Mouse (Mus musculus) C2C12 (cell line): Measurements from ENCODE around the gene Sh3bp1. TPM values are rescaled to one million over a fixed set of nuclear protein-coding genes. Genes with fewer than 3 reads are reported as not detected.

Experiments used
- H3K27me3 ChIP-seq: one replicate; pipeline ENCODE4 v1.6.1; 2011; ENCODE audit not compliant: control insufficient read depth, insufficient read depth, insufficient read length
- H3K36me3 ChIP-seq: one replicate; pipeline ENCODE4 v1.6.1; 2011; ENCODE audit not compliant: control insufficient read depth, insufficient read depth
- H3K4me3 ChIP-seq: one replicate; pipeline ENCODE4 v1.5.1; 2011; ENCODE audit warnings: mild to moderate bottlenecking, control low read depth; ENCODE audit not compliant: poor library complexity, insufficient read depth, severe bottlenecking
- H3K79me2 ChIP-seq: one replicate; pipeline ENCODE4 v1.6.1; 2011; ENCODE audit not compliant: control insufficient read depth, insufficient read depth
- H3K79me3 ChIP-seq: one replicate; pipeline ENCODE4 v1.6.1; 2011; ENCODE audit warnings: low read depth, control low read depth
- H3ac ChIP-seq: one replicate; pipeline ENCODE3; 2011; ENCODE audit warnings: low read depth; ENCODE audit not compliant: control insufficient read depth, insufficient read length
- CEBPB ChIP-seq: IDR thresholded peaks from one replicate; pipeline ENCODE4 v1.6.1; 2011; ENCODE audit warnings: low read depth, mild to moderate bottlenecking, control low read depth, moderate library complexity
- CTCF ChIP-seq: IDR thresholded peaks from one replicate; pipeline ENCODE4 v1.5.1; 2011; ENCODE audit not compliant: control insufficient read depth, insufficient read depth, insufficient read length
- FOSL1 ChIP-seq: IDR thresholded peaks from one replicate; pipeline ENCODE4 v1.8.0; 2011; ENCODE audit warnings: mild to moderate bottlenecking, low read length; ENCODE audit not compliant: poor library complexity, insufficient read depth, severe bottlenecking
- MAX ChIP-seq: IDR thresholded peaks from one replicate; pipeline ENCODE4 v1.6.1; 2011; ENCODE audit warnings: mild to moderate bottlenecking, control low read depth
- MYOD1 ChIP-seq: IDR thresholded peaks from one replicate; pipeline ENCODE4 v1.6.1; 2011; ENCODE audit warnings: low read depth; ENCODE audit not compliant: control insufficient read depth, insufficient read length
- MYOG ChIP-seq: IDR thresholded peaks from one replicate; pipeline ENCODE4 v1.6.1; 2011; ENCODE audit not compliant: control insufficient read depth, insufficient read length; ENCODE audit errors: extremely low read depth
- USF1 ChIP-seq: IDR thresholded peaks from one replicate; pipeline ENCODE4 v1.6.1; 2011; ENCODE audit warnings: low read depth, mild to moderate bottlenecking, control low read depth, moderate library complexity
- microRNA-seq: library from miRNA; unstranded; fragments of <30 nt; microRNA quantifications from one replicate; pipeline ENCODE4, GENCODE M21; 2019; ENCODE audit warnings: borderline microRNAs expressed
- polyA plus RNA-seq: library from polyadenylated mRNA; unstranded; fragments of >200 nt; fragmentation: generic; extraction: Trizol; gene quantifications from one replicate; pipeline ENCODE4 v1.2.1, GENCODE M21; 2012; ENCODE audit warnings: missing spikeins

Sh3bp1 gene
- polyA plus RNA-seq, 1 experiment = 23.4 TPM

- H3K4me3 ChIP-seq = no peak overlapping the region
- no peaks in the 10 kb centered on the region for H3K36me3 ChIP-seq
- H3K79me2 ChIP-seq = no peaks in the 10 kb centered on the region
- no peaks in the 10 kb centered on the region for H3K27me3 ChIP-seq
- no peak overlapping the region for H3ac ChIP-seq
- TF ChIP-seq CEBPB = no peak
- H3K79me3 ChIP-seq = no peaks in the 10 kb centered on the region
Measured at GRCm38 (mm10) chr15:78955663-78956062, 56.1 kb downstream of the Sh3bp1 start.

GRCm38 (mm10) chr15:78956351-78956750 lies 56.8 kb downstream of the Sh3bp1 start:
- Histone ChIP-seq H3K79me2 (no peaks in the 10 kb centered on the region), H3K4me3 (no peak overlapping the region), H3K27me3 (no peaks in the 10 kb centered on the region), H3ac (no peak overlapping the region), H3K36me3 (no peaks in the 10 kb centered on the region), H3K79me3 (no peaks in the 10 kb centered on the region)
- TF ChIP-seq MAX (no peak), CEBPB (no peak), USF1 (no peak), MYOD1 (no peak), MYOG (no peak), CTCF (no peak), FOSL1 (no peak)

GRCm38 (mm10) chr15:78957021-78957420 lies 57.5 kb downstream of the Sh3bp1 start:
- no peaks in the 10 kb centered on the region for H3K79me3 ChIP-seq
- no peak overlapping the region for H3K4me3 ChIP-seq
- H3ac ChIP-seq = no peak overlapping the region
- no peaks in the 10 kb centered on the region for H3K79me2 ChIP-seq
- TF ChIP-seq FOSL1 (no peak), CTCF (no peak), MAX (no peak), CEBPB (no peak), MYOD1 (no peak), MYOG (no peak), USF1 (no peak)
- no peaks in the 10 kb centered on the region for H3K36me3 ChIP-seq
- no peaks in the 10 kb centered on the region for H3K27me3 ChIP-seq

DNA sequence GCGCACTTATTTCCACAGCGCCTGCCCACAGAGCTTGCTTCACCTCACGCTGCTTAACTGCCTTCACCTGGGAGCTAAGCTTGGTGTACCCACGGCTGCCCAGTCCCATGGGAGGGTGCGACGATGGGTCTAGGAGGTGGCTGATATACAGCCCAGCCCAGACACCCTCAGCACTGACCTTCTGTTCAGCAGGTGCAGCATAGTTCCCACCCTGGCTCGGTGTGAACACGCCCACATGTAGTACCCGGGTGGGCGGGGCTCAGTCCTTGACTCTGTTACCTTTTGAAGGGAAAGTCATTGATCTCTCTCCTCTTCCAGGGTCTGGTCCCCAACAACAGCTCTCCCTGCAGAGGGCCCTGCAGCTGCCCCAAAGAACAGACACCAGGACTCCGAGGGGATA lies 60.0 kb downstream of the Sh3bp1 start:
- peaks cover 1% of the 10 kb centered on the region for H3K27me3 ChIP-seq
- no peaks in the 10 kb centered on the region for H3K79me2 ChIP-seq
- H3K36me3 ChIP-seq = no peaks in the 10 kb centered on the region
- H3ac ChIP-seq = no peak overlapping the region
- no peaks in the 10 kb centered on the region for H3K79me3 ChIP-seq
- no peak overlapping the region for H3K4me3 ChIP-seq
- no peak for TF ChIP-seq MYOG
- TF ChIP-seq CEBPB = no peak
- TF ChIP-seq FOSL1 = no peak
- no peak for TF ChIP-seq USF1

DNA sequence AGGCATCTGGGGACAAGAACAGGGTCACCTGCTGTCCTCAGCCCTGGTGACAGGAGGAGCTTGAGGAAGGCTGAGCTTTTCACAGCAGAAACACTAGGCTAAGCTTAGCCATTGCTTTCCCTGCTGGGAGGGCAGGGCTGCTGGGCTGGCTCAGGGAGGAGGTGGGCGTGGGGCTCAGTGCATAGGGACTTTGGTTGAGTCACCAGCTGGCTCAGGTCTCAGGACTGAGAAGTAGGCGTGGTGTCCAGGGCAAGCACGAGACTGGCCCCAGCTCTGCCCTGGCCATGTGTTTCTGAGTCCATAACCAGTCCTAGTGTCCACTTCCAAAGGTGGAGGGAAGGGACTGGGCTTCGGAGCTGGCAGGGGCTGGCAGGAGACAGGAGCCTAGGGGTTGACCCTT lies 60.5 kb downstream of the Sh3bp1 start:
- H3K79me2 ChIP-seq = no peaks in the 10 kb centered on the region
- peak overlapping the region; percentile 8 for H3ac ChIP-seq
- H3K79me3 ChIP-seq = no peaks in the 10 kb centered on the region
- peaks cover 7% of the 10 kb centered on the region for H3K27me3 ChIP-seq
- no peaks in the 10 kb centered on the region for H3K36me3 ChIP-seq
- H3K4me3 ChIP-seq = no peak overlapping the region
- TF ChIP-seq MYOD1 (no peak), MAX (peak; percentile 86), CEBPB (no peak)

Small RNA genes lying within 50 kb of the gene (microRNA-seq; reads per million reads assigned to microRNA genes)
- 0.24 reads per million for gene Mir6955

Other genes starting within 250 kb of the Sh3bp1 start
- gene Elfn2, start 181.0 kb upstream of the Sh3bp1 start, polyA plus RNA-seq = not detected
- not detected for gene Mfng, start 126.3 kb upstream of the Sh3bp1 start, polyA plus RNA-seq
- gene Card10, start 96.7 kb upstream of the Sh3bp1 start, polyA plus RNA-seq = 0.73 TPM
- gene Cdc42ep1, start 57.1 kb upstream of the Sh3bp1 start, polyA plus RNA-seq = 55.2 TPM
- 1.3 TPM for gene Lgals2, start 44.2 kb upstream of the Sh3bp1 start, polyA plus RNA-seq
- gene Gga1, start 22.6 kb upstream of the Sh3bp1 start, polyA plus RNA-seq = 71.2 TPM
- 0.07 TPM for gene Gm49510, start 101 bp upstream of the Sh3bp1 start, polyA plus RNA-seq
- 25.1 TPM for gene Pdxp, start 14.2 kb downstream of the Sh3bp1 start, polyA plus RNA-seq
- gene Lgals1, start 27.0 kb downstream of the Sh3bp1 start, polyA plus RNA-seq = 18,755 TPM
- gene Nol12, start 35.2 kb downstream of the Sh3bp1 start, polyA plus RNA-seq = 108 TPM
- 35.7 TPM for gene Triobp, start 48.0 kb downstream of the Sh3bp1 start, polyA plus RNA-seq
- 111 TPM for gene H1f0, start 128.7 kb downstream of the Sh3bp1 start, polyA plus RNA-seq
- gene Galr3, start 142.1 kb downstream of the Sh3bp1 start, polyA plus RNA-seq = not detected
- gene Ankrd54, start 163.1 kb downstream of the Sh3bp1 start, polyA plus RNA-seq = 45.6 TPM
- gene Eif3l, start 175.4 kb downstream of the Sh3bp1 start, polyA plus RNA-seq = 369 TPM
- gene Micall1, start 209.1 kb downstream of the Sh3bp1 start, polyA plus RNA-seq = 12.7 TPM
- gene Polr2f, start 241.2 kb downstream of the Sh3bp1 start, polyA plus RNA-seq = 436 TPM
- gene 1700088E04Rik, start 241.5 kb downstream of the Sh3bp1 start, polyA plus RNA-seq = 5.6 TPM